Mouse (Mus musculus): ENCODE results near the gene Ipp. TPM values are rescaled to one million over a fixed set of nuclear protein-coding genes. Genes with fewer than 3 reads are reported as not detected.

Ipp gene
- total RNA-seq, 2 experiments from 2014 or later = 14.2 to 14.6 TPM

DNA sequence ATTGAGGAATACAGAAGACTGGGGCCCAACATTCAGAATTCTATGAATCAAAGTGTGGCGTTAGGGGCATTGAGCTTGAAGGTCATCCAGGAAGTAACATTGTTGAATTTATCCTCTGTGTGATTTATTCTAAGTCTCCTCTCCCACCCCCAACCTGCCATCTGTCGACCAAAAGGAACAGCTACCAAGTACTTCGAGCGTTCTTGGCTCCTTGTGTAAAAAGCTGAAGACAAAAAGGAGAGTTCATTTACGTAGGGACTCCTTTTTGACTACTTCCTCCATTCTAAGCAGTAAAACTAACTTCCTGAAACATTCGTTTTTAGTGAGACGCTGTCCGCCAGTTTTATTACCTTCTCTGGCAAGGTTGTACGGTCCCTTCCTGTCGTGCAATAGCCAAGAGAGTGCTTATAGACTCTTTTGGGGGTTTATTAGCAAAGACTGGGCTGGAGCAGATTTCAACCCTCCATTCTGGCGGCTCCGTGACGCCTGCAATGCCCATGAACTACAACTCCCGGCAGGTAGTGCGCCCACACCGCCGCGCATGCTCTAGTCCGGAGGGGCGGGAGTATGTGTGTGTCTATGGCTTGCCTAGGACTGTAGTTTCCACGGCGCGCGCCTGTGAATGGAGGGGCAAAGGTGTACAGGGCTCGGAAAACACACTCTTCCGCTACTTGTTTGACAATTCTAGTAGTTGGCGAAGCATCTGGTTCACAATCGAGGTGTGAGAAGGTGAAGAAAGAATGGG lies 49.4 kb downstream of the Ipp start:
- ATAC-seq (replicated peaks; ENCODE audit: poor library complexity, severe bottlenecking) = peak; percentile 83

DNA sequence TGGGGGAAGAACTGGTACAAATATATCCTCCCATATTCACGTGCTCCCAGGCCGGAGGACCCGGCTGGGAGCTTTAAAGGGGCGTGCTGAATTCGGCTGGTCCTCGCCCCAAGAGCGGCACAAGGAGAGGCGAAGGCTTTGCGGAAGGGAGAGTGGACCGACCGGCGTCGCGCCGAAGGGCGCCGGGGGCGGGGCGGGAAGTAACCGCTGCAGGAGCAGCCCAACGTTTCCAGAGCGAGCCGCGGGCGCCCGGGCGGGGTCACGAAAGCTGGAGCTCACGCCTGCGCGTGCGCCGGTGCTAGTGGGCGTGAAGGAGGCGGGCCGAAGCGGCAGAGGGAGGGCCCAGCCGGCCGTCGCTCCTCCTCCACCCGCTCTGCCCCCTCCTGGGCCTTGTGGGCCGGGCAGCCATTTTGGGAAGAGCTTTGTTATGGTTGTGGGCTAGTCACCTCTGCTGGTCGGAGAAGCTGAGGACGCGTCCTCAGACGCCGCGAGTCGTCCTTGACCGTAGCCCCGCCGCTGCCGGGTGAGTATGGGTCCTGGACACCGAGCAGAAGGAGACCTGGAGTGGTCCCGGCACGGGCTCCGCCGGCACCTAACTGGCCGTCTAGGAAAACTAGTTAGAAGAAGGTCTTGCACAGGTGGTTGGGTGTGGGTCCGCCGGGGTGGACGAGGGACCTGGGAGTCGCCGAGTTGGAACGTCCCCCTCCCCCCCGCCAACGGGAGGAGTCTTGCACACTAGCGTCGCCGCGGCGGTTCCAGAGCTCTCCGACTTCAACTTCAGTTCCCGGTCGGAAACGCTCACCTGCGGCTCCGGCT lies 50.2 kb downstream of the Ipp start, which contains the start of gene Gpbp1l1:
Gpbp1l1 (plus strand) TSS at position 353 of the 816 bp plus-strand sequence.
- peak; percentile 85 for ATAC-seq (replicated peaks; ENCODE audit: poor library complexity, severe bottlenecking)

DNA sequence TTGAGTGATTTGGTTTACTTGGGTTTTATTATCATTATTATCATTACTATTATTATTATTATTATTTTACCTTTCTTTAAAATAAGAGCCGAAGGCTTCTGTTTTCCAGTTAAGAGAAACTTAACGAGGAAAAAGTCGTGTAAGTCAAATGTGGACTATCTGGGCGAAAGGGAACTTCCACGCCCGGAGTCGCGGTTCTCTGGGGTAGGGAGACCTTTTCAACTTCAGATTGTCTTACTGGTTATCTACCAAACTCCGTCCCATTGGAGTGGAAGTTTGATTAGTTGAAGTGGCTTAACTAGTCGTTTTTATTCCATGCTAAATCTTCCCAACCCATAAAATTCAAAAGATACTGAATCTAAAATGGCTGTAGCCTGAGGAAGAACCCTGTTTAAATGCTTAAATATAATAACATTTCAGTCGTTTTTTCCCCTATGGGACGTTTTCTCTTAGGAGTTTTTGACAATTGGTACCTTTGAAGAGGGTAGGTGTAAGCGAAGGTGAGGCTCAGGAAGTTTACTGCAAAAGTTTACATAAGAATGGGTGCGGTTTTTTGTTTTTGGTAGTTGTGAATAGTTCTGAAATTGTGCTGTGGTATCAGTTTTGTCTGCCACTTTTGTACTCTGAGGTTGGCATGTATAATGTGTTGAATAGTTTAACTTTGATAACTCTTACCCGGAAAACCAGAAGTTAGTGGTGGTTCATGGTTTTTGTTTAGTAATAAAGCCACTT lies 51.0 kb downstream of the Ipp start:
- ATAC-seq (replicated peaks; ENCODE audit: poor library complexity, severe bottlenecking) = no peak

Other genes starting within 250 kb of the Ipp start
- 8.3 and 20.5 TPM in 2 replicates for gene Mast2, start 43.4 kb upstream of the Ipp start, total RNA-seq (2014; fragmentation: Nextera tagmentation)
- gene Mast2, start 43.4 kb upstream of the Ipp start, total RNA-seq (2017) = 8.3 and 12.2 TPM in 2 replicates
- 20.2 and 45.2 TPM in 2 replicates for gene Tmem69, start 48.4 kb downstream of the Ipp start, total RNA-seq (2014; fragmentation: Nextera tagmentation)
- gene Tmem69, start 48.4 kb downstream of the Ipp start, total RNA-seq (2017) = 13.7 and 22.3 TPM in 2 replicates
- 54.0 and 64.3 TPM in 2 replicates for gene Gpbp1l1, start 50.1 kb downstream of the Ipp start, total RNA-seq (2014; fragmentation: Nextera tagmentation)
- 125 and 148 TPM in 2 replicates for gene Gpbp1l1, start 50.1 kb downstream of the Ipp start, total RNA-seq (2017)
- 11.4 TPM in 1 of 2 replicates, not detected in the other for gene Ccdc17, start 89.1 kb downstream of the Ipp start, total RNA-seq (2014; fragmentation: Nextera tagmentation)
- 0.26 and 0.43 TPM in 2 replicates for gene Ccdc17, start 89.1 kb downstream of the Ipp start, total RNA-seq (2017)
- gene Nasp, start 120.4 kb downstream of the Ipp start, total RNA-seq (2014; fragmentation: Nextera tagmentation) = 190 and 192 TPM in 2 replicates
- gene Nasp, start 120.4 kb downstream of the Ipp start, total RNA-seq (2017) = 397 and 446 TPM in 2 replicates
- gene Akr1a1, start 144.1 kb downstream of the Ipp start, total RNA-seq (2014; fragmentation: Nextera tagmentation) = 398 and 454 TPM in 2 replicates
- gene Akr1a1, start 144.1 kb downstream of the Ipp start, total RNA-seq (2017) = 580 and 694 TPM in 2 replicates
- gene Prdx1, start 178.0 kb downstream of the Ipp start, total RNA-seq (2014; fragmentation: Nextera tagmentation) = 255 and 303 TPM in 2 replicates
- gene Prdx1, start 178.0 kb downstream of the Ipp start, total RNA-seq (2017) = 264 and 283 TPM in 2 replicates
- gene Mmachc, start 200.9 kb downstream of the Ipp start, total RNA-seq (2014; fragmentation: Nextera tagmentation) = 31.0 and 32.4 TPM in 2 replicates
- 19.2 and 27.0 TPM in 2 replicates for gene Mmachc, start 200.9 kb downstream of the Ipp start, total RNA-seq (2017)
- gene Ccdc163, start 201.0 kb downstream of the Ipp start, total RNA-seq (2014; fragmentation: Nextera tagmentation) = 47.8 and 66.8 TPM in 2 replicates
- 13.6 and 18.8 TPM in 2 replicates for gene Ccdc163, start 201.0 kb downstream of the Ipp start, total RNA-seq (2017)
- 7.3 and 9.3 TPM in 2 replicates for gene Tesk2, start 213.4 kb downstream of the Ipp start, total RNA-seq (2014; fragmentation: Nextera tagmentation)
- gene Tesk2, start 213.4 kb downstream of the Ipp start, total RNA-seq (2017) = 7.3 and 11.1 TPM in 2 replicates

All from granulocyte monocyte progenitor cell, adult 5-6 weeks (primary cell).